Mouse (Mus musculus) urinary bladder, postnatal 0 days (tissue): ENCODE data around the gene Sprtn. TPM values are rescaled to one million over a fixed set of nuclear protein-coding genes. Genes with fewer than 3 reads are reported as not detected.

Source experiments
- polyA plus RNA-seq: library from polyadenylated mRNA; unstranded; fragments of >200 nt; fragmentation: Nextera tagmentation; extraction: Ambion mirVana; gene quantifications from 2 replicates; pipeline ENCODE4 v1.2.1, GENCODE M21; 2015

Gene Sprtn
- 6.2 and 7.4 TPM in 2 replicates for polyA plus RNA-seq

GRCm38 (mm10) chr8:124897386-124898250 is at the start of gene Sprtn, which contains the start of gene Exoc8:
Gene Sprtn (plus strand): TSS chr8:124897886.
Gene Exoc8 (minus strand): TSS chr8:124897705.

GRCm38 (mm10) chr8:124862321-124863162 is 35.1 kb upstream of the Sprtn start, which contains the start of the genes Gnpat and 2810004N23Rik:
Gene Gnpat (plus strand): TSS chr8:124863033.
Gene 2810004N23Rik (minus strand): TSS chr8:124863120.

GRCm38 (mm10) chr8:124949209-124950068 is 51.8 kb downstream of the Sprtn start, which contains the start of gene Egln1:
Gene Egln1 (minus strand): TSS chr8:124949324.

Other genes with a start within 250 kb of the Sprtn start
- 30.7 and 43.5 TPM in 2 replicates for gene 2310022B05Rik, start 234.5 kb upstream of the Sprtn start, polyA plus RNA-seq
- gene Ttc13, start 175.9 kb upstream of the Sprtn start, polyA plus RNA-seq: 18.1 and 19.0 TPM in 2 replicates
- gene Arv1, start 175.7 kb upstream of the Sprtn start, polyA plus RNA-seq: 11.8 and 13.4 TPM in 2 replicates
- gene Fam89a, start 146.1 kb upstream of the Sprtn start, polyA plus RNA-seq: 0.85 and 0.89 TPM in 2 replicates
- gene Trim67, start 104.8 kb upstream of the Sprtn start, polyA plus RNA-seq: 0.05 and 0.07 TPM in 2 replicates
- 46.3 and 49.0 TPM in 2 replicates for gene Gnpat, start 34.9 kb upstream of the Sprtn start, polyA plus RNA-seq
- gene 2810004N23Rik, start 34.8 kb upstream of the Sprtn start, polyA plus RNA-seq: 26.3 and 29.8 TPM in 2 replicates
- gene Exoc8, start 181 bp upstream of the Sprtn start, polyA plus RNA-seq: 5.4 and 5.8 TPM in 2 replicates
- 7.8 and 9.4 TPM in 2 replicates for gene Egln1, start 51.4 kb downstream of the Sprtn start, polyA plus RNA-seq
- 67.1 and 73.6 TPM in 2 replicates for gene Tsnax, start 115.1 kb downstream of the Sprtn start, polyA plus RNA-seq
- gene Disc1, start 156.3 kb downstream of the Sprtn start, polyA plus RNA-seq: 0.76 and 1.3 TPM in 2 replicates